Mouse (Mus musculus) monocyte, adult 5-6 weeks (primary cell): ENCODE data around the gene Prkaa2. TPM values are rescaled to one million over a fixed set of nuclear protein-coding genes. Genes with fewer than 3 reads are reported as not detected.

ENCODE experiments used
- ATAC-seq: fragments of 153-309, 156-312 bp; replicated peaks from 2 replicates; pipeline ENCODE4 v1.8.0; 2017; ENCODE audit warnings: mild to moderate bottlenecking; ENCODE audit not compliant: low TSS enrichment, insufficient number of reproducible peaks, severe bottlenecking, poor library complexity, low FRiP score
- total RNA-seq: library from RNA; stranded (forward); fragments of 200-1000, 200-491, 200-594 nt; gene quantifications from 3 replicates; pipeline ENCODE4 v1.2.3, GENCODE M21; 2017

The Prkaa2 gene
- total RNA-seq, 1 experiment from 2014 or later: not detected

GRCm38 (mm10) chr4:104987631-104988030 lies 122.1 kb downstream of the Prkaa2 start:
- no peak for ATAC-seq

DNA sequence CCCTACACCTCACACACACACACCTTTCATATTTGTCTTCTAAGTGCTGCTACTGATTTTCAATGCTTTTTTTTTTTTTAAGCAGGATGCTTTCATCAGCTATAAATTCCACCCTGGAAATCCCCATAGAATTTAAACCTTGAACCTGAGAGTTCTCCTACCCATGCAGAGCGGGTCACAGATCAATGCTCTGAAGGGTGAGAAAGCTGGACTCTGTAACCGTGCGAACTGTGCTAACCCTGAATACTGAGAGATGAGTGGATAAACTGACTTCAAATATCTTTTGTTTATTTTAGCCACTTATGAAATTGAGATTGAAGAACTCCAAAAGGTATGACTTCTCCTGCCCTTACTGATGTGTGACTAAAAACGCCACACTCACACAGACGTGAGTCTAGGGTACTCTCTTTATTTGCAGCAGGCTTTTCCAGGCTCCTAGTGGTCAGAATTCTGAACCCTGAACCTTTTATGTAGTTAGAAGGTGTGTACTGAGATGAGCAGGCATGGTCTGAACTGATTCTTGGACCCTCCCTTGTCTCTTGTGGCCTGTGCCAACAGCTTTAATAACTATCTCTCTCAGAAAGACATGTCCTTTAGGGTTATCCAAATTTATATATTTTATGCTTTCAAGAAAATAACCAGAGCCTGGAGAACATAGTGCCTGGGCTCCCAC lies 123.6 kb downstream of the Prkaa2 start:
- no peak for ATAC-seq

Other genes starting within 250 kb of the Prkaa2 start
- 0.53 TPM in 1 of 3 replicates, not detected in the others for gene C8a, start 233.5 kb downstream of the Prkaa2 start, total RNA-seq
- not detected in 3 replicates for gene Fyb2, start 196.4 kb downstream of the Prkaa2 start, total RNA-seq
- gene Plpp3, start 47.5 kb upstream of the Prkaa2 start, total RNA-seq: 0.49 to 0.57 TPM in 2 of 3 replicates, not detected in the other